Mouse (Mus musculus) gastrocnemius, postnatal 36 days (tissue): Measurements from ENCODE around the gene Prkca. TPM values are rescaled to one million over a fixed set of nuclear protein-coding genes. Genes with fewer than 3 reads are reported as not detected.

Source experiments
- DNase-seq, 2 experiments: peaks; one replicate each; pipeline ENCODE4 v3.0.0; 2022
- intact Hi-C: fragments of 180-260 bp; cut with DNase I; formaldehyde crosslinking; loops from one replicate; pipeline ENCODE4 v1.15.1; 2025
- total RNA-seq, 2 experiments: library from RNA; stranded (reverse); gene quantifications; 2 replicates each; pipeline ENCODE4 v1.2.3; 2021

Prkca gene
- total RNA-seq, 2 experiments from 2014 or later: 57.7 to 61.2 TPM

DNA sequence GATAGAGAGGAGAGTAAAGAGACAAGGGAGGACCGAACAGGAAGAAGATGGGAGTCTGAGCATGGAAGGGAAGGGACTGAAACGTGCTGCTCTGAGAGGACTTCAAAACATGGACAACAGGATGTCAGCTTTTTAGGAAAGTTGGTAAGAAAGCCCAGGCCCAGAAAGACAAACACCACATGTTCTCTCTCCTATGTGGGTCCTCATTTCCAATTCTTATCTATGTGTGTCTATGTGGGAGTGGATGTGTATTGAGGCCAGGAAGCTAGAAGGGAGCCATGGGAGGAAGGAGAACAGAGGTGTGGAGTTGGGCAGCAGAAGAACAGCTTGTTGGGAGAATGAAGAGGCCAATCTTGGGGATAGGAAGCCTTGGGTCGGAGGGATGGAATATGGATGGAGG is 154.4 kb downstream of the Prkca start:
- intact Hi-C loops: no loop called here

DNA sequence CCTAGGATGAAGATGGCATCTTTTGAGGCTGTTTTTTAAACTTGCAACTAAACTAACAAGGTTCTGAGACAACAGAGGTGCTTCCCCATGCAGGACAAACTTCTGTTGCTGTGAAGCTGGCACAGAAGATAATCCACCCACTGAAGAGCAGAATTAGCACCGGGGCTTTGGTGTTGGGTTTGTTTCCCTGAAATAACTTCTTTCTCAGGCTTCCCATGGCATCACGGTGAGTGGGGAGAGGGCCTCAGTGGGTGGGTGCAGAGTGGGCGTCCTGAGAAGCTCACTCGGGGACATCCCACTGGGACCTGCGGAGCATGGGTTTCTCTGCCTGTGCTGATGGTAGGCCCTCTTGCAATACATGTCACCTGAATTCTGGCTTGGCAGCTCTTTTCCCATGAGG is 161.3 kb downstream of the Prkca start:
- DNase-seq: no peak
- intact Hi-C loops: no loop called here

More for the DNA sequence above, 154.4 kb downstream of the Prkca start:
- no peak for DNase-seq

DNA sequence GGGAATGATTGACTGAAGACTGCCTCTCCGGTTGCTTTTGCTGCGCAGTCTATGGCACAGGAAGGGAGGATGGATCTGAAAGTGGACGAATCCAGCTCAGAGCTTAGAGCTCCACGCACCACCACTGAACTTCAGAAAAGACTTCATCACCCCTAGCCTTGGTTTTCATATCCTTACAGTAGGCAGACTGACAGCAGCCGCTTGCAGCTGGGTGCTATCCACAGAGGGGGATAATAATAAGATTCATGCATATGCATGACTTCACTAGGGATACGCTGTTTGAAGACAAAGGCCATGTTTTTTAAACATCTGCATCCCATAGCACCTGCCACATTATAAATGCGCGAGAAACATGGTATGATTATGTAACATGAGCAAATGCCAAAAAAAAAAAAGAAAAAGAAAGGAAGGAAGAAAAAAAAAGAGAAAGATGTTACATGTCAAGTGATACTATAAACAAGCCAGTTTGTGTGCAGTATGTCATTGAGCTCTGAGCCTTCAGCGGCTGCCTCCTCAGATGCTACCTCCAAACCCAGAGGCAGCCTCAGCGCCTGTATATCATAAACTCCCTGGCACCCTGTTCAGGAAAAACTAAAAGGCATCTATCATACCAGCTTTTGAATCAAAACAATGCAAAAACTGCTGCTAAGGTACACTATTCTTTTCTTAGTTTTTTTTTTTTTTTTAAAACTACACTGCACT is 162.6 kb downstream of the Prkca start:
- no peak for DNase-seq
- intact Hi-C loops: no loop called here

DNA sequence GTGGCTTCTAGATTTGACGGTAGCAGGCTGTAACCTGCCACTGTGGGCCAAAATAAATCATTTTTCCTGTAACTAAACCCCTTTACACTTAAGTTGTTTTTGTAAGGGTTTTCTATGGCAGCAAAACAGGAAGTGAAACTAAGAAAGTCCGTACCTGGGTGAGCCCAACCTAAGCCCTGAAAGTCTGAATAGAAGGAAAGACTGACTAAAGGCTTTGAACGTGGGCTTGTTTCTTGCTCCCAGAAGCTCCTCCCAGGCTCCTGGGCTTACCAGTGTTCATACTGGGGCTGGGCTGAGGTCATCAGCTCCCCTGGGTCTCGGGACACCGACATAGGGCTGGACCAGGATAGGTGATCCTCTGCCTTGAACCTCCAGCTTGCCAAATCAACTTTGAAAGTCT is 164.9 kb downstream of the Prkca start:
- DNase-seq: no peak
- intact Hi-C loops: no loop called here

DNA sequence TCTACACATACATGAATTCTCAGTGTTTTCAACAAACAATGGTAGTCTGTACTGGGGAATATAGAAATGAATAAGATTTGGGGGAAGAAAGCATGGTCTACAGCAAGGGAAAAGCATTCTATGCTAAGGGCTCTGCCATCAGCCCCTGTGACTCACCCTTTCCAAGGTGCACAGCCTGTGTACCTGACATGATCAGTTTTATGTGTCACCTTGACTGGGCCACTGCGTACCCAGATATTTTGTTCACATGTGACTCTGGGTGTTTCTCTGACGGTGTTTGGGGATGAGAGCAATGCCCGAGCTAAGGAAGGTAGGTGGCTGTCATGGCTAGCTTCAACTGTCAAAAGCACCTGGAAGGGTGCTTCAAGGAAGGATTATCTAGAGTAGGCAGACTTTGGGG is 165.5 kb downstream of the Prkca start:
- DNase-seq: no peak
- intact Hi-C loops: no loop called here

DNA sequence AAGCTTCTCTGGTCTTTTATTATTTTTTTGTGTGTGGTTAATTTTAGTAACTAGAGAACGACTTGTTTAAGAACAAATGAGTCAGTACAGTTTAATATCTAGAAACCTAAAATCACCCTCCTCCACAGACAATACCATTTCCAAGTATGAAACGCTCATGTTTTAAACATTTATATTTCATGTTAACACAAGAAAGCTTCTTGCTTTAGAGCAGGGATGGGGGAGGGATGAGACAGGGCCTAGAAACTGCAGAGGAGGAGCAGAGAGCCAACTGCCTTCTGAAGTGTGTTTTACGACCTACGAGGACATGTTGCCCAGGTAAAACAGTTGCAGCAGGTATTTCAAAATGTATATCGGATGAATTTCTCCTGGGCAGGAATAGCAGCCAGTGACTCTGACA is 167.0 kb downstream of the Prkca start:
- intact Hi-C loops: no loop called here
- no peak for DNase-seq

DNA sequence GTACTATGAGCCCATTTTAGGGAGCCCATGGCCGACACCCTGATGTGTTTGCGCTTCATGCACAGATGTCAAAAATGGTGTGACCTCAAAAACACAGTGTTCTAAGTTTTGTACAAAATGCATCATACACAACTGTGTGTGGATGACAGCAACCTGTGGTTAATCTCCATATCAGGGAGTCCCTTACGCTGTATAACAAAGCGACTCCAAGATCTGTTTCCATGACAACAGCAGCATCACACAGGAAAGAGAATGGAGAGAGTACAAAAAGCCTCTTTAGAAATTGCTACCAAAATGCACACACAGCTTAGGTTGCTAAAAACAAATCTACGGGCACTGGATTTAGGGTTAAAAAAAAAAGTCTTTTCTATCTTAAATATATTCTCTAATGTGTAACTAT is 171.8 kb downstream of the Prkca start:
- intact Hi-C loops: no loop called here
- no peak for DNase-seq

DNA sequence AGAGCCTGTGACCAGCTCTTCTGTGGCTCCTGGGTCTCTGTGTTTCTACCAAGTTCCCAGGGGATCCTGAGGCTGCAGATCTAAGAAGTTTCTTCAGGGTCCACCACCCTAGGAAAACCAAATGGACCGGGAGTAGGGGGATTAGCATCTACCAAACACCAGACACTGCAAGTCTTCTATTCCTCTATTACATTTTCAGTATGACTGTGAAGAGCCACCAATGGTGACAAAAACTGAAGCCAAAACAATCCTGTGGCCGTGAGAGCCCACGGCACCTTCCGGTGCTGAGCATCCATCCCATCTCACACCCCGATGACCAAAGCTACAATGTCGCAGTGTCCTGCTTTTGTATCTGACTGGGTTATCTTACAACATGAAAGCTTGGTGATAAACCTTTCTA is 172.5 kb downstream of the Prkca start:
- intact Hi-C loops: no loop called here
- DNase-seq: no peak

DNA sequence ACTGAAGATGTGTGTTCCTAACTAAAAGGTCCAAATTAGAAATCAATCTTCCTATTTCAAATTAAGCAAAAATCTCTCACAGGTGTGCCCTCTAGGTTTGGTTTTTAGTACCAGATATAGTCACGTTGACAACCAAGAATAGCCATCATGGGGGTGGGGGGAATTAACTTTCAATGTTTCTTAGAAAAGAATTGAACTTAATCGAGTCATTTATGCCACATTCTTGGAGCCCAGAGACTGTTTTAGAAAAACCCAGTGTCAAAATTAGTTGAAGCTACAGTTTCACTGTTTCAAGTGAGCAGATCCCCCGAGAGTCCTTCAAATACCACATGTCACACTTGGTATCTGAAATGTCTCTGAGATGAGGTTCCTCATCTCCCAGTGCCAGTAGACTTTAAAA is 173.6 kb downstream of the Prkca start:
- DNase-seq: no peak
- intact Hi-C loops: no loop called here

DNA sequence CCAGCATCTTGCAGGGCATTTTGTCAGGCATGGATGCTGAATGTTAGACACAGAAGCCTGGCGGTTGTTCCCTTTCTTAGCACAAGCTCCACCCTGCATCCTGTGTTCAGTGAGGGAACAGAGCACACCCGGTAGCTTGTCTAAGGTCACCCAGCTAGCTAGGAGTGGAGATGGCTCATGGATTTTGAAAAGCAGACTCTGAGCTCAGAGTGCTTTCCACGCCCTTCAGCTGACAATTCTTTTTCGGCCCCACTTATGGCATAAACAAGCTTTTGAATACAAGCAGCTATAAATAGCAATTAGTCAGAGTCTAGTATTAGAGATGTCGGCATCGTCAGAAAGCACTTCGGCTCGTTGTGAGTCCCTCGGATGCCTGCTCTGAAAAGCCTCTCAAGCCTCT is 178.0 kb downstream of the Prkca start:
- intact Hi-C loops: no loop called here
- DNase-seq: no peak

DNA sequence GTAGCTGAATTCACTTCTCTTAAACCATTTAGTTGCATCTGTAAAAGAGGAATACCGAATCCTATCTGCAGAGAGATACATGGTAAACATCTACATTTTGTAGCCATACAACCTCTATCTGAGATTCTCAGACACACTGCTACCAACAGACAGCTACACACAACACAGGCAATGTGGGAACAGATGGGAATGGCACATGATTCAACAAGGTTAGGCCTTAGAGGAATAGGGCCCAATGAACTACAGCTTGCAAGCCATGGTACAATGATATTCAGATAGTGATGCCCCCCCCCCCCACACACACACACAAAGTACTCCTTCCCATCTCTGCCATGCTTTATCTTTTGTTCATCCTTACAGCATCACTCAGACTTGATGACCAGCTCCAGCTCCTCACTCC is 181.1 kb downstream of the Prkca start:
- intact Hi-C loops: no loop called here
- no peak for DNase-seq

DNA sequence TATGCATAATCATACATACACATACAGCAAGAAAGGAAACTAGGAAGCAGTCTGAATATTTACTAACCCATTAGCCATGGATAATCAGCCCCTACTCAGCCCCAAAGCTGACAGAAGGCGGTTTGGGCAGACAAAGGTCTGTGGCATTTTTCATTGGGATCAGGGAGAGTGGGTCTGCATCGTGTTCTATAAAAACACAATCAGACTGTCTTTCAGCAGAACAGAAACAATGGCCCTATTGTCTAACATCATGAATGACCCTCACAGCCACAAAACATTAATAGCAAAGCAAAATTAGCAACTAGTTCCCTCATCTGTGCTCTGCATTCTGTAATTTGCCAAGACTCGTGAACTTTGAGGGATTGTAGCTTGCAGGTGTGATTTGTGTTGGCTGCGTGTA is 181.6 kb downstream of the Prkca start:
- intact Hi-C loops: no loop called here
- DNase-seq: no peak

DNA sequence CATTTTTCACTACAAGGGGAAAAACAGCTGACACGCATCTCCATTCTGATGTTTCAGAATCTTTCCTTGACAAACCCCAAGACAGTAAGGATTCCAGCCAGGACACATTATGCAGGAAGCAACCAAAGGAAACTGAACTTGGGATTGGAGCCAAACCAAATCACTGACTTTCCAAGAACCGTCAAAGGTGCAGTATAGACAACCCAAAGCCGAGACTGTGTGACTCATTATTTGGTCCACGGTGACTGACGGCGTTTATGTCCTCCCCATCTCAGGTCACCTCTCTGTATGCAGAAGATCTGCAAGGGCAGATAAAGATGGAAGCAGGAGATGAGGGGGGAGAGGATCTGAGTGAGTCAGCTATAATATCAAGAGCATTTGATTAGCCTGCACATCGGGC is 183.7 kb downstream of the Prkca start:
- DNase-seq: no peak
- intact Hi-C loops: no loop called here

DNA sequence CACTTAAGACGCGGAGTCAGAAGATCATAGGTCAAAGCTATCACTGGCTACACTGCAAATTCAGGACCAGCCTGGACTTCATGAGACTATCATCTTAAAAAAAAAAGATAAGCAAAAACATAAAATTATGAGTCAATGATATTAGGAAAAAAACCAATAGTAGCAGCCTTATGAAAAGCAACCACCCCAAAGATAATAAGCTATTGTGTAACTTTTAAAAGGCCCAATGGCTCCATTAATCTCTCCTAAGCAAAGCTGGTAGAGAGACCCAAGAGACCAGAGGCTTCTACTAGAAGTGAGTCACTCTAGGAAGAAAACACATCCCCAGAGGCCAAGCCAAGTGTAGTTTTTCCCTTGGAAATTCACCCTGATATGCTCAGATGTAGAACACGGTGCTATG is 185.7 kb downstream of the Prkca start:
- intact Hi-C loops: no loop called here
- DNase-seq: no peak

DNA sequence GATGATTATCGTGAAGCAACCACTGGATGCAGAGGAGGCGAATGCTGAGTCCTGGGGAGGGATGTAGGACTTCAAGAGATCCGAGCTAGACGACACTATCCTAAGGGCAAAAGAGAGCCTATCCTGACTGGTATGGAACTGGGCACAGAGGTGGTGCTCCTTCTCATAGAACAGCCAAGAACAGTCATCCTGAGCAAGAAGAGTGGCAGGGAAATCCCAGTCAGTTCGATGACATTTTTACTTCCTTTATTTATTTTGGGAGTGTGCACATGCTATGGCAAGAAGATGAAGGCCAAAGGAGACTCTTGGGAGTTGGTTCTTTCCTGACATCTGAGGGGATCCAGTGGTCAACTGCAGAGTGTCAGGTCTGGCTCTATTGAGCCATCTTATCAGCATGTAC is 186.7 kb downstream of the Prkca start:
- intact Hi-C loops: no loop called here
- DNase-seq: no peak

DNA sequence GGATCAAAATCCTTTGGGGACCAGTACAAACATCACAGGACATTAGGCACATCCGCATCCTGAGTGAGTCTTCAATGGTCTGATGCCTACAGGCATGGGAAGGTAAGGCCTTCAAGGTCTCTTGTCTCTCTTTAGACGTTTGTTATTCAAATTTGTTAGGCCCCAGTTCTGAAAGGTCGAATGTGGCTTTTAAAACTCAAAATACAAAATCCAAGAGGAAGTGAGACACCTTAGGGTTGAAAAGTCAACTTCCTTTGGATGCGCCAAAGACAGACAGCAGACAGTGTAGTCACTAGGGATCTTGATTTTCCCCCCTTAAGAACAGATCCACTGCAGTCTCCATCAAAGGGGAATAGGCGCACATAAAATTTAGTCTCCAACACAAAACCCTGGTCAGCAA is 187.6 kb downstream of the Prkca start:
- intact Hi-C loops: no loop called here
- no peak for DNase-seq

DNA sequence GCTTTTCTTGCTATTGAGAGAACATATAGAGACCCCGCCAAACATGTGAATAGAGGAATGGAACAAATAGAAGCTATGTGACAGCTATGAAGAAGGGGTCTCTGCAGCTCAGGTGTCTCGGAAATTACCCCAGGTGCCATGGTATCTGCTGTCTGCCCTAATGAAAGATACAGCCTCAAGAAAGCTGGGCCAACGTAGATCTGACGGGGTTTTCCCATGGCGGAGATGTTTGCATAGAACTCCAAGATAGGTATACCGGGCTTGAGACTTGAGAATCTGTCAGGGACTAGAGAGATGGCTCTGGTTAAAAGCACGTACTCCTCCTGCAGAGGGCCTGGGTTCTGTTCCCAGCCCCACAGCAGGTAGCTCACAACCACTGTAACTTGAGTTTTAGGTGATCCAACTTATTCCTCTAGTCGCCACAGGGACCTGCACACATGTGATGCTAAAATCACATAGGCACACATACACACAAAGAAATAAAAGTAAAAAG is 188.6 kb downstream of the Prkca start:
- DNase-seq: no peak
- intact Hi-C loops: no loop called here

DNA sequence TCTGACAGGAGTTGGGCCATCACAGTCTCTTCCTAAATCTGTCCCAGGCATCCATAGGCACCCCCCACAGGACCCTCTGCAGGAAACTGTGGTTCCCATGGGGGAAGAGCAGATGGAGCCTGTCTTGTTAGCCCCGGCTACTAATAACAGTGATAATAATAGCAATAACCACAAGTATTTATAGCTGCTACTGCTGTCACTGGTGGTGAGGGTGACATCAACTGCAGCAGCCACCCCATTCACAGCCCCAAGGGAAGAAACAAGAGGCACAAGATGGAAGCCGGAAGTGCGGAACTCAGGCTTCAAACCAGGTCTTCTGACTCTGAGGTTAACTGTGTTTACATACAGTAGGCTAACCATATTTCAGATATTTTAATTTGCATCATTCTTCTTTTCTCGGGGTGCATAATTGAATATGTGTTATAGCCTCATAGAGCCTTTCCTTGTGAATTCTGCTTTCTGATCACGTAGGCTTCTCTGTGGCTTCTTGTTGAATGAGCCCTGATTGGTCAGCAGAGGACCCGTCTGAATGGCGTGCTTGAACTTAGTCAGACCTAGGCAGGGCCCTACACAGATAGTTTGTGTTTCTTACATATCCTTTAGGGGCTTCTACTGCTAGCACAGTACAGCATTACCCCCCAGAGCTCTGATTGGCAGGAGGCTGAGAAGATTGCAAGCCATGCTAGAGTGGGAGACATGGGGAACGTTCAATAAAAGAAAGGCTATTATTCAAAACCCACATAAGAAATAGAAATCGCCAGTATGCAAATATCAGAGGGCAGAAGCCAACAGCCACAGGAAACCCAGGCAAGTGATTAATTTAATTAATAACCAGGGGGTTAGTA is 189.5 kb downstream of the Prkca start:
- no peak for DNase-seq
- intact Hi-C loops: no loop called here

DNA sequence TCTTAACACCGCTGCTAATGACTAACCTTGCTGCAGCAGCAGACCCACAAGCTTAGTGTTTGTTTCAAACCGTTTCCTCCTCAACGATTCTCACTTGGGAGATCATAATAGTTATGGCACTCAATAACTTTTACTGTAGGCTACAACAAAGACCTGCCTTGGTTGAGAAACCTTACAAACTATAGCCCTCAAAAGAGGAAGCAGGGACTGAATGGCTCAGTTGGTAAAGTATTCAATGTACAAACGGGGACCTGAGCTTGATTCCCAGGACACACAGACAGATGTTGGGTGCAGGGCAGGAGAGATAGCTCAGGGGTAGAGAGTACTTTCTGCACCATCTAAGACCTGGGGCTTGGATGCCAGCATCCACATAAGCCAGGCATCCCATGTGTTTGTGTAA is 191.1 kb downstream of the Prkca start:
- DNase-seq: no peak
- intact Hi-C loops: no loop called here

DNA sequence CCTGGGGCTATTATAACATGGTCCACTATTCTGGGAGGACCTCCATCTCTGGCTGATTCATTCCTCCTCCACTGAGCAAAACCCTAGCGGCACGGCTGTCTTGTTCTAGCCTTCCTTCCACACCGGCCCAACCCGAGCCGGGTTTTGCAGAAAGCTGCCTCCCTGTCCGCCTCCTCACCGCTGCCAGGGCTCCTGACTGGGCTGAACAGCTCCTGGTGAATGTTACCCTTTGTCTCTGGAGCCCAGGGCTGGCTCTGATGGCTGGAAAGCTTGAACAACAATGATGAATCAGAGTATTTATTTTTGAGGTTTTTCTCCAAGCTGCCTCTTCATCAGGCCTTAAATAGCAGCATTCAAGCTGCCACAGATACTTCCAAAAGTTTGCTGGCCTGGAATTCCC is 193.3 kb downstream of the Prkca start:
- intact Hi-C loops: no loop called here
- DNase-seq: peak; percentile 43 to 63

DNA sequence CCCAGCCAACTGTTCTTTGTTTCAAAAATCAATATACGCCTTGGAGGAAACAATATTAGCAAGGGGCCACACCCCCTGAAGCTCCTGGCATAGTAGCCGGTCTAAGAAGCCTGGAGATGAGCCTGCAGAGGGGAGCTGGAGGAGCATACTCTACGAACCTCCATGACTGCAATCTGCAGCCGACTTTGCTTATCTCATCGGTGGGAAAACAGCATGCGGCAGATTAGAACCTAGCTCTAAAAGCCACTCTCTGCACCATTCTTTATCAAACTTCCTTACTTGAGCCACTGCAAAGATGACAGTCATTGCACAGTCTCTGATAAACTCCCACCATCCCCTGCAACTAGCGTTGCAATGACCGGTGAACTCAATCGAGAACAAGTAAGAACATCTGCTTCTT is 194.5 kb downstream of the Prkca start:
- intact Hi-C loops: no loop called here
- no peak for DNase-seq

DNA sequence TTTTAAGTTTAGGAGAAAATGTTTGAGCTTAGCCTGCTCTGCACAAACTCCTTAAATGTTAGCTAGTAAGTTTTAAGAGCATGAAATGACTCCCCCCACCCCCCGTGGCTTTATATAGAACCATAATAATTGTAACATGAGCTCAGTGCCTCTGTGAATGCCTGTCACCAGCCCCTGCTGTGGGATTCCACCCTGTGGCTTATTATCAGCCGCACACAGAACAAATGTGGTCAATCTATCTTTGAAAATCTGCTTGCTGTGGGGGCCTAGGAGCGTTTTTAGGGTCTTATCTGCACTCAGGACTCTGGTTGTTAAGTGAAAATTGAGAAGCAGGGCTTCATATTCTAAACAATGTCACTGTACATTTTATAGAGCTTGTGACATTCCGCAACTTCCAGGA is 195.2 kb downstream of the Prkca start:
- DNase-seq: no peak
- intact Hi-C loops: no loop called here
